Mouse (Mus musculus): ENCODE data around the gene Defa30.
"Not testable (repeated sequence)": the region's sequence is repeated elsewhere in the genome, so short reads cannot be mapped to it uniquely, and the experiment has no call there.

Defa30 gene

DNA sequence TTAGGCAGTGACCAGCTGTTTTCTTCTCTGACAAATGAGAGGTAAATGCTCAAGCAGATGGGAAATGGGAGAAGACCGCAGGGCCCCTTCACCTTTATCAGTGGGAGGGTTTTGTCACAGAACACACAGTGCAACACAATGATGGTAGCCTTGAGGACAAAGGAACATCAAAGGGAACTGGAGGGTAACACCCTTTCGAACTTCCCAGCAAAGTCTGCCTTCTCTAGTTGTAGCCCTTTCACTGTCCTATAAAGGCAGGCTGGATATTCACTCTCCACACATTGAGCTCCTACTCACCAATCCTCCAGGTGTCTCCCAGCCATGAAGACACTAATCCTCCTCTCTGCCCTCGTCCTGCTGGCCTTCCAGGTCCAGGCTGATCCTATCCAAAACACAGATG is at the start of gene Defa30:
Defa30 (plus strand) TSS at position 301 of the 400 bp plus-strand sequence.
- DNase-seq (ENCODE audit: low spot score) = not testable (repeated sequence)

DNA sequence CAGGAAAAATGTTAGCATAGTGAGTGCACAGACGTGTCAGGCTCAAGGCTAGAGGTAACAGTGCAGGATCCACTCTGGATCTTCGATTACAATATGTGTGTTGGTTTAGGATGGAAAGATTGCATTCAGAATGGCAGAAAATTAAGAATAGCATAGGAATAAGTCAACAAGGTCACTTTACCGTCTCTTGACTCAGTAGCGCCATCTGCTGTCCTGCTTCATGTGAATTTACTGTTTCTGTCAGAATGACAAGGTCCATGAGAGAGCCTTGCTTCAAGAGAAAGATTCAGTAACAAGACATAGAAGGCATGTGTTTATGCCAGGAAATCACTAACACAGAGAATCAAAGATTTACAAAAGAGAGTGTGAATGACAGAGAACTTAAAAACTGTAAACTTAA is 41.3 kb upstream of the Defa30 start:
- DNase-seq (ENCODE audit: low spot score) = no peak

DNA sequence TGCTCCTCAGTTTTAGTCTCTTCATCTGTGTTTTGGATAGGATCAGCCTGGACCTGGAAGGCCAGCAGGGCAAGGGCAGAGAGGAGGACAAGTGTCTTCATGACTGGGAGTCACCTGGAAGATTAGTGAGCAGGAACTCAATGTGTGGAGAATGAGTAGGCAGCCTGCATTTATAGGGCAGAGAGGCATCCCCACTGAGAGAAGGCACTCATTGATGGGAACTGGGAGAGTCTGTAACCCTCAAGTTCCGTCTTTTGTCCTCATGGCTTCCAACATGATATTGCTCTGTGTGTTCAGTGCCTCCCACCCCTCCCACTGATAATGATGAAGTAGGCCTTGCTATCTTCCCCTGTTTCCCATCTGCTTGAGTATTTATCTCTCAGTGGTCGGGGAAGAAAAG is 38.5 kb upstream of the Defa30 start, which contains the start of gene Gm14851:
Gm14851 (minus strand) TSS at position 101 of the 400 bp plus-strand sequence.
- DNase-seq (ENCODE audit: low spot score) = not testable (repeated sequence)

GRCm38 (mm10) chr8:21161977-21162376 is 27.5 kb downstream of the Defa30 start, which contains the start of gene Defa22:
Defa22 (plus strand) TSS chr8:21162277.
- not testable (repeated sequence) for DNase-seq (ENCODE audit: low spot score)
